ENCODE assay signal across 15 mouse cellular contexts in genomic region chr2:30215493-30215892, GRCm38 (mm10). TPM values are rescaled to one million over a fixed set of nuclear protein-coding genes. Genes with fewer than 3 reads are reported as not detected.
DNase-seq lines count a peak whose midpoint lies in the region.
"Had no signal": no experiment of that assay in that cellular context is flagged by ENCODE, and none has a peak within 500 bp of the region (broad histone marks: within the 10 kb centered on the region; RNA-seq: fewer than 3 reads in every experiment).

No protein-coding gene starts in this region.

- DNase-seq in kidney, adult 9 months, result peak; percentile 44
- DNase-seq in kidney, adult 11 months, result no peak
- DNase-seq in R1 (ENCODE audit: low read depth, low spot score) (peak; percentile 30), ZHBTc4 (ENCODE audit: low read depth, low spot score) (peak; percentile 45)
- DNase-seq in heart, postnatal 36 days, result peak; percentile 22 to 32
- DNase-seq in embryo, embryonic 10.5 days (ENCODE audit: low spot score), result no peak
- DNase-seq in left cerebral cortex, postnatal 10 days (ENCODE audit: extremely low spot score in 1 of 2, low spot score in 2 of 2), result no peak
- DNase-seq: adrenal gland, postnatal 14 days; cerebellum, adult 11 months; cerebellum, postnatal 10 days; layer of hippocampus, adult 9-11 months; midbrain, embryonic 14.5 days; right cerebral cortex, adult 18-20 months; thymus, postnatal 36 days had no signal

- intact Hi-C loops in heart, postnatal 36 days (cut with DNase I), result no loop called here
- intact Hi-C loops in left cerebral cortex, postnatal 10 days (cut with DNase I), result no loop called here

RNA-seq across cellular contexts. Expression of gene Kyat1, which starts 9.8 kb away (rescaled TPM):
- 10 to 100 TPM; 40.9 to 42.8 TPM for total RNA-seq in heart, postnatal 36 days (2021)
- total RNA-seq in left cerebral cortex, postnatal 10 days (2021), result 10 to 100 TPM; 13.1 to 15.8 TPM

RNA-seq across cellular contexts. Expression of gene Lrrc8a, which starts 22.0 kb away (rescaled TPM):
- total RNA-seq in heart, postnatal 36 days (2021), result 10 to 100 TPM; 56.7 to 67.8 TPM
- 10 to 100 TPM; 47.8 to 51.9 TPM for total RNA-seq in left cerebral cortex, postnatal 10 days (2021)

RNA-seq across cellular contexts. Expression of gene Gm28035, which starts 24.9 kb away (rescaled TPM):
- 1 to 10 TPM; 4.5 to 5.5 TPM for total RNA-seq in heart, postnatal 36 days (2021)
- total RNA-seq in left cerebral cortex, postnatal 10 days (2021), result 1 to 10 TPM; 6.3 to 7.3 TPM
- total RNA-seq: granulocyte monocyte progenitor cell, adult 5-6 weeks had no signal

RNA-seq across cellular contexts. Expression of gene Spout1, which starts 37.2 kb away (rescaled TPM):
- 1 to 10 TPM; 5.8 to 6.0 TPM for total RNA-seq in heart, postnatal 36 days (2021)
- total RNA-seq in left cerebral cortex, postnatal 10 days (2021), result 10 to 100 TPM; 37.0 to 40.3 TPM

RNA-seq across cellular contexts. Expression of gene Endog, which starts 44.2 kb away (rescaled TPM):
- total RNA-seq in heart, postnatal 36 days (2021), result 10 to 100 TPM; 91.8 to 92.4 TPM
- 10 to 100 TPM; 18.6 to 23.3 TPM for total RNA-seq in left cerebral cortex, postnatal 10 days (2021)

Comparison
In these comparisons a context has a peak if more than half of its experiments do, and no peak if none do; other contexts are left out.
1. DNase-seq: peak in kidney, adult 9 months (single experiment), R1 (single experiment), ZHBTc4 (single experiment) and heart, postnatal 36 days (2 of 2); none in kidney, adult 11 months (single experiment), embryo, embryonic 10.5 days (single experiment) and left cerebral cortex, postnatal 10 days (0 of 2).